Mouse (Mus musculus): ENCODE data around the gene Btn1a1. TPM values are rescaled to one million over a fixed set of nuclear protein-coding genes. Genes with fewer than 3 reads are reported as not detected.

Gene Btn1a1
- polyA plus RNA-seq, 1 experiment from 2014 or later, result not detected

DNA sequence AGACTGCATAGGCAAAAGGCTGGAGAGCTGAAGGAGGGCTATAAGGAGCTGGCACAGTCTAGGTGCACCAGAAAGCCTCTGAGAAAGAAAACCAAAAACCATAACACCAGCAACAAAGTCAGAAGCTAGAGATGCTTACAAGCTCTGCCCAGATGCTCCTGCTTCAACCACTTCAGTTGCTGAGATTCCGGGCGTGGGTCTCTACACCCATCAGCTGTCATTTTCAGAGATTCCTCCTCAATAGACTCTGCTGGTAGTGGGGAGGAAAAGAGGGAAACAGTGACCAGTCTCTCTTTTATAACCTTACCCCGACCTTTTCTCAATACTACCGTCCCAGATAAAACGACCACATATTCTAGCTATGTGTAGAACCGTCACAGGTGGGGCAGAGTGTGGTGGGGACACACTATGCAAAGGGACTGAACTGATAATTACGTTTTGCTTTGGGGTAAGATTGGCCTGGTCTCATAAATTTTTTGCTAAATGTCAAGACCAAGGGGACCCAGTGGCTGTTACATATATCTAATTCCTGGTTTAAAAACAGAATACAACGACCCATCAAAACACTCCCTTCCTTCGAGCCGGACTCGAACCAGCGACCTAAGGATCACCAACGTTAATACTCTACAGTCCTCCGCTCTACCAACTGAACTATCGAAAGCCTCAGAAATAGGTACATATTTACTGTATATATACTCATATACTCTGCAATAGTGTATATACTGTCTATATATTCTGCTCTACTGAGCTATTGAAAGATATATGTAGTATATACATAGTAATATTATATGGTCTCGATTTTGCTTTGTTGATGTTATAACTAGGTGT is 37.3 kb downstream of the Btn1a1 start:
- H3K36me3 ChIP-seq (ENCODE audit: control insufficient read depth, insufficient read depth, low read length), result no peaks in the 10 kb centered on the region
- H3K9ac ChIP-seq (ENCODE audit: low read length), result no peak overlapping the region
- no peak overlapping the region for H3K4me2 ChIP-seq (replicated peaks; ENCODE audit: low read depth)
- TF ChIP-seq EP300 (optimal IDR thresholded peaks at IDR 0.05) (no peak), CTCF (IDR thresholded peaks at IDR 0.05; ENCODE audit: low read depth) (no peak)
- no peaks in the 10 kb centered on the region for H3K9me3 ChIP-seq (ENCODE audit: control insufficient read depth, low read length)
- H3K27me3 ChIP-seq (ENCODE audit: control insufficient read depth, insufficient read depth, low read length), result no peaks in the 10 kb centered on the region
- DNase-seq (ENCODE audit: low spot score) (no peak), ATAC-seq (ENCODE audit: low FRiP score, low TSS enrichment) (no peak)
- no peaks in the 10 kb centered on the region for H3K4me1 ChIP-seq (replicated peaks; ENCODE audit: control insufficient read depth, insufficient read depth)
- H3K4me3 ChIP-seq (ENCODE audit: low read depth, low read length), result no peak overlapping the region
- H3K27ac ChIP-seq (replicated peaks), result no peak overlapping the region
- 59% methylated on average over 16 of the region's 16 CpGs for WGBS

DNA sequence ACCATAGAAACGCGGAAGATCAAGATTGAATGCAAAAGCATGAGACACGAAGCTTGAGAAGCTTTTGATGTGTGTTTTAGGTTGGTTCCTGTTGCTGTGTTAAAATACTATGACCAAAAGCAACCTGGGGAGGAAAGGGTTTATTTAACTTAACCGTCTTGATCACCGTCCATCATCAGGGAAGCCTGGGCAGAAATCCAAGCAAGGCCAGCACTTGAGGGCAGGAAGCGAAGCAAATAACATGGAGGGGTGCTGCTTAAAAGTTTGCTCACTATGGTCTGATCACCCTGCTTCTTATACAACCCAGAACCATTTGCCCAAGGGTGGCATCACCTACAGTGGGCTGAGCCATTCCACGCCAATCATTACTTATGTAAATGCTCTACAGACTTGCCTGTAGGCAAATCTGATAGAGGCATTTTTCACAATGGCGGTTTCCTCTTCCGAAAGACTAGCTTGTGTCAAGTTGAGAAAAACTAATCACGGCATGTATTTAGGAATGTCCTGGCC is 38.2 kb downstream of the Btn1a1 start:
- no peaks in the 10 kb centered on the region for H3K9me3 ChIP-seq (ENCODE audit: control insufficient read depth, low read length)
- WGBS, result 62% methylated on average over 10 of the region's 10 CpGs
- DNase-seq (ENCODE audit: low spot score), result no peak
- H3K27me3 ChIP-seq (ENCODE audit: control insufficient read depth, insufficient read depth, low read length), result no peaks in the 10 kb centered on the region
- no peak for TF ChIP-seq EP300 (optimal IDR thresholded peaks at IDR 0.05)
- no peak for TF ChIP-seq CTCF (IDR thresholded peaks at IDR 0.05; ENCODE audit: low read depth)
- no peaks in the 10 kb centered on the region for H3K4me1 ChIP-seq (replicated peaks; ENCODE audit: control insufficient read depth, insufficient read depth)
- H3K4me3 ChIP-seq (ENCODE audit: low read depth, low read length), result no peak overlapping the region
- H3K27ac ChIP-seq (replicated peaks), result no peak overlapping the region
- H3K9ac ChIP-seq (ENCODE audit: low read length), result no peak overlapping the region
- H3K4me2 ChIP-seq (replicated peaks; ENCODE audit: low read depth), result no peak overlapping the region
- no peak for ATAC-seq (ENCODE audit: low FRiP score, low TSS enrichment)
- H3K36me3 ChIP-seq (ENCODE audit: control insufficient read depth, insufficient read depth, low read length), result no peaks in the 10 kb centered on the region

DNA sequence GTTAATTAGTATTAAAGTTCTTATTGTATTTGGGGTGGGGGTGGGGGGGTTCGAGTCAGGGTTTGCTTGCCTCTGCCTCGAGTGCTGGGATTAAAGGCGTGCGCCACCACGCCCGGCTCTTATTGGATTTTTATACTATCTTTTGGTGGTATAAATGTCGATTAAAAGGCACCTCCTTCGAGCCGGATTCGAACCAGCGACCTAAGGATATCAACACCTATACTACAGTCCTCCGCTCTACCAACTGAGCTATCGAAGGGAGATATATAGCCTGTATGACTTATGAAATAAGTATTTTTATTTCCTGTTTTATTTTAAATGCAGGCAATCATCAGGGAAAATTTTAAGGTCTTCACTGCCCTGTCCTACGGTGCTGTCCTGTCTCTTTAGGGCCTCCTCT is 38.8 kb downstream of the Btn1a1 start:
- ATAC-seq (ENCODE audit: low FRiP score, low TSS enrichment), result no peak
- DNase-seq (ENCODE audit: low spot score), result no peak
- no peak for TF ChIP-seq CTCF (IDR thresholded peaks at IDR 0.05; ENCODE audit: low read depth)
- no peak for TF ChIP-seq EP300 (optimal IDR thresholded peaks at IDR 0.05)
- 29% methylated on average over 14 of the region's 14 CpGs for WGBS
- Histone ChIP-seq H3K36me3 (ENCODE audit: control insufficient read depth, insufficient read depth, low read length) (no peaks in the 10 kb centered on the region; the same call in 1 of the 2 replicates), H3K4me3 (ENCODE audit: low read depth, low read length) (no peak overlapping the region), H3K4me1 (replicated peaks; ENCODE audit: control insufficient read depth, insufficient read depth) (no peaks in the 10 kb centered on the region), H3K4me2 (replicated peaks; ENCODE audit: low read depth) (no peak overlapping the region), H3K9ac (ENCODE audit: low read length) (no peak overlapping the region), H3K9me3 (ENCODE audit: control insufficient read depth, low read length) (no peaks in the 10 kb centered on the region), H3K27ac (replicated peaks) (no peak overlapping the region), H3K27me3 (ENCODE audit: control insufficient read depth, insufficient read depth, low read length) (no peaks in the 10 kb centered on the region)

DNA sequence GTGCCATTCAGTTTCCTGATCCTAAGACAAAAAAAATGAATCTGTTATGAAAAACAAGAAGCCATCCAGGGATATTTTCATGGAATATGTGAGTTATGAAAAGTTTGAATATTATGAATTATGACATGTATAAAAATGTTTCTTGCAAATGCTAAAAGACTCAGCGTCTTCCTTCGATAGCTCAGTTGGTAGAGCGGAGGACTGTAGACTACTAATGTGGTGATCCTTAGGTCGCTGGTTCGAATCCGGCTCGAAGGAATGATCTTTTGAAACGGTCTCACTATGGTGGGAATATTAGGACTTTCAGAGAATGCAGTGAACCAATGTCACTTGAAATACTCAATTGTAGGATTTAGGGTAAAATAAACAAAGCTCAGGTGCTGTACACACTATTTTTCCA is 39.4 kb downstream of the Btn1a1 start:
- no peaks in the 10 kb centered on the region for H3K4me1 ChIP-seq (replicated peaks; ENCODE audit: control insufficient read depth, insufficient read depth)
- H3K4me2 ChIP-seq (replicated peaks; ENCODE audit: low read depth), result no peak overlapping the region
- H3K9me3 ChIP-seq (ENCODE audit: control insufficient read depth, low read length), result no peaks in the 10 kb centered on the region
- H3K27ac ChIP-seq (replicated peaks), result no peak overlapping the region
- H3K36me3 ChIP-seq (ENCODE audit: control insufficient read depth, insufficient read depth, low read length), result peaks cover 4% of the 10 kb centered on the region
- DNase-seq (ENCODE audit: low spot score), result no peak
- H3K9ac ChIP-seq (ENCODE audit: low read length), result no peak overlapping the region
- 22% methylated on average over 8 of the region's 8 CpGs for WGBS
- no peak for ATAC-seq (ENCODE audit: low FRiP score, low TSS enrichment)
- no peak overlapping the region for H3K4me3 ChIP-seq (ENCODE audit: low read depth, low read length)
- TF ChIP-seq EP300 (optimal IDR thresholded peaks at IDR 0.05), result no peak
- TF ChIP-seq CTCF (IDR thresholded peaks at IDR 0.05; ENCODE audit: low read depth), result no peak
- no peaks in the 10 kb centered on the region for H3K27me3 ChIP-seq (ENCODE audit: control insufficient read depth, insufficient read depth, low read length)

DNA sequence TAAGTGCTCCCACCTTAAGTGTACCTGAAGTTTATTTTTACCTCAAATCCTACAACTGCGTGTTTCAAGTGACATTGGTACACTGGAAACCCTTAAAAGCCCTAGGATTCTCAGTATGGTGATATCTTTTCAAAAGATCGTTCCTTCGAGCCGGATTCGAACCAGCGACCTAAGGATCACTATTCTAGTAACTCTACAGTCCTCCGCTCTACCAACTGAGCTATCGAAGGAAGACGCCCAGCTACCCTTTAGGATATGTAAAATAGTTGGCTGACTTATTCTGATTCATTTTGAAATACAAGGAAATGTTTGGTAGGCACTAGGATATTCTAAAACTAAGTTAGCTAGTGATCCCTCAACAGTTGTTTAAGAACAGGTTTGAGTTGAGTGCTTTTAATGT is 40.2 kb downstream of the Btn1a1 start:
- 6% methylated on average over 9 of the region's 9 CpGs for WGBS
- H3K9me3 ChIP-seq (ENCODE audit: control insufficient read depth, low read length), result no peaks in the 10 kb centered on the region
- no peak overlapping the region for H3K4me3 ChIP-seq (ENCODE audit: low read depth, low read length)
- ATAC-seq (ENCODE audit: low FRiP score, low TSS enrichment) (no peak), DNase-seq (ENCODE audit: low spot score) (peak; percentile 43)
- H3K4me2 ChIP-seq (replicated peaks; ENCODE audit: low read depth), result no peak overlapping the region
- H3K27ac ChIP-seq (replicated peaks), result no peak overlapping the region
- H3K9ac ChIP-seq (ENCODE audit: low read length), result no peak overlapping the region
- H3K27me3 ChIP-seq (ENCODE audit: control insufficient read depth, insufficient read depth, low read length), result no peaks in the 10 kb centered on the region
- TF ChIP-seq EP300 (optimal IDR thresholded peaks at IDR 0.05) (no peak), CTCF (IDR thresholded peaks at IDR 0.05; ENCODE audit: low read depth) (no peak)
- peaks cover 11% of the 10 kb centered on the region for H3K36me3 ChIP-seq (ENCODE audit: control insufficient read depth, insufficient read depth, low read length)
- no peaks in the 10 kb centered on the region for H3K4me1 ChIP-seq (replicated peaks; ENCODE audit: control insufficient read depth, insufficient read depth)
